Mouse (Mus musculus): ENCODE results near the gene Zfp64. TPM values are rescaled to one million over a fixed set of nuclear protein-coding genes. Genes with fewer than 3 reads are reported as not detected.

Zfp64 gene
- total RNA-seq, 4 experiments from 2014 or later = 14.5 to 20.1 (median 16.6) TPM

GRCm38 (mm10) chr2:168902634-168903033 is 52.8 kb downstream of the Zfp64 start:
- DNase-seq (ENCODE audit: low spot score in 2 of 2) = no peak

- no peak for DNase-seq (ENCODE audit: low spot score in 2 of 2)
These were observed 57.5 kb downstream of the Zfp64 start for GRCm38 (mm10) chr2:168897906-168898305.

- no peak for DNase-seq (ENCODE audit: low spot score in 2 of 2)
These were observed 59.9 kb downstream of the Zfp64 start for GRCm38 (mm10) chr2:168895531-168895930.

GRCm38 (mm10) chr2:168894738-168895137 is 60.6 kb downstream of the Zfp64 start:
- no peak for DNase-seq (ENCODE audit: low spot score in 2 of 2)

- no peak for DNase-seq (ENCODE audit: low spot score in 2 of 2)
These were observed 63.3 kb downstream of the Zfp64 start for GRCm38 (mm10) chr2:168892057-168892456.

- DNase-seq (ENCODE audit: low spot score in 2 of 2) = no peak
These were observed 70.7 kb downstream of the Zfp64 start for GRCm38 (mm10) chr2:168884641-168885040.

- no peak for DNase-seq (ENCODE audit: low spot score in 2 of 2)
These were observed 72.4 kb downstream of the Zfp64 start for GRCm38 (mm10) chr2:168882997-168883396.

GRCm38 (mm10) chr2:168881927-168882326 is 73.5 kb downstream of the Zfp64 start:
- DNase-seq (ENCODE audit: low spot score in 2 of 2) = no peak

- DNase-seq (ENCODE audit: low spot score in 2 of 2) = no peak
These were observed 75.8 kb downstream of the Zfp64 start for GRCm38 (mm10) chr2:168879573-168879972.

GRCm38 (mm10) chr2:168878708-168879107 is 76.7 kb downstream of the Zfp64 start:
- no peak for DNase-seq (ENCODE audit: low spot score in 2 of 2)

GRCm38 (mm10) chr2:168878158-168878557 is 77.2 kb downstream of the Zfp64 start:
- DNase-seq (ENCODE audit: low spot score in 2 of 2) = no peak

- DNase-seq (ENCODE audit: low spot score in 2 of 2) = no peak
These were observed 78.8 kb downstream of the Zfp64 start for GRCm38 (mm10) chr2:168876631-168877030.

- peak in 1 of 2 experiments; percentile 46 for DNase-seq (ENCODE audit: low spot score in 2 of 2)
These were observed 80.9 kb downstream of the Zfp64 start for GRCm38 (mm10) chr2:168874498-168874897.

GRCm38 (mm10) chr2:168871767-168872511 is 83.4 kb downstream of the Zfp64 start:
- DNase-seq (ENCODE audit: low spot score in 2 of 2) = no peak

GRCm38 (mm10) chr2:168870480-168870879 is 84.9 kb downstream of the Zfp64 start:
- DNase-seq (ENCODE audit: low spot score in 2 of 2) = peak in 1 of 2 experiments; percentile 37

- DNase-seq (ENCODE audit: low spot score in 2 of 2) = no peak
These were observed 88.4 kb downstream of the Zfp64 start for GRCm38 (mm10) chr2:168866942-168867341.

GRCm38 (mm10) chr2:168866436-168866835 is 89.0 kb downstream of the Zfp64 start:
- no peak for DNase-seq (ENCODE audit: low spot score in 2 of 2)

- DNase-seq (ENCODE audit: low spot score in 2 of 2) = no peak
These were observed 90.5 kb downstream of the Zfp64 start for GRCm38 (mm10) chr2:168864905-168865304.

- no peak for DNase-seq (ENCODE audit: low spot score in 2 of 2)
These were observed 92.7 kb downstream of the Zfp64 start for GRCm38 (mm10) chr2:168862694-168863093.

GRCm38 (mm10) chr2:168860922-168861740 is 94.3 kb downstream of the Zfp64 start:
- no peak for DNase-seq (ENCODE audit: low spot score in 2 of 2)

- DNase-seq (ENCODE audit: low spot score in 2 of 2) = no peak
These were observed 95.2 kb downstream of the Zfp64 start for GRCm38 (mm10) chr2:168860032-168860691.

GRCm38 (mm10) chr2:168856638-168857037 is 98.7 kb downstream of the Zfp64 start:
- DNase-seq (ENCODE audit: low spot score in 2 of 2) = no peak

Measured in layer of hippocampus, adult 8-10 months (tissue).